Mouse (Mus musculus): ENCODE results near the gene Uba1.

DNA sequence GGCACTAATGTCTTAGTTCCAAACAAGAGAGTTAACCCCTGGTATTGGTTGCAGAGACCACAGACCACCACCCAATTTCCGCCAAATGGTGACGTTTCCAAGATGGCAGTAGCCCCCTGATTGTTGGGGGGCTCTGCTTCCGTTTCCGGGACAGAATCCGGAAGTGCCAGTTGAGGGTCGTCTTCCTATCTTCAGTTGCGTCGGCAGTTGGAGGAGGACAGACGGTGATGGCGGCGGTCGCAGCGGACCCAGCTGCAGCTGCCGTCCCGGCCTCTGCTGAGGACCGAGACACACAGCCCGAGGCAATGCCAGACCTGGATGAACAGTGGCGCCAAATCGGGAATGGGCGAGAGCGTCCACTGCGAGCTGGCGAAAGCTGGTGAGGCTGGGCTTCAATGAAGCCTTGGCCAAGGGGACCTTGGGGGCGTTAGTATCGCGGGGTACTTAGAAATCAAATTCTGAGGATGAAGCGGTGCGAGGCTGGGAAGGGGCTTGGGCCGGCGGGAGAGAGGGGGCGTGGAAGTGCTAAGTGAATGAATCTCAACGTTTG is 45.7 kb downstream of the Uba1 start, which contains the start of gene Usp11:
- TF ChIP-seq POLR2A (IDR thresholded peaks at IDR 0.05; ENCODE audit: low read depth, low read length) (peak; percentile 13), CTCF (conservative IDR thresholded peaks at IDR 0.05; ENCODE audit: insufficient read depth, insufficient read length, low read depth, low read length) (no peak)
